Mouse (Mus musculus) kidney, postnatal 14 days (tissue): Measurements from ENCODE around the gene Actr10.

ENCODE experiments used
- DNase-seq: peaks from one replicate; pipeline ENCODE4 v3.0.0; 2022; ENCODE audit warnings: mixed read lengths

Actr10 gene

DNA sequence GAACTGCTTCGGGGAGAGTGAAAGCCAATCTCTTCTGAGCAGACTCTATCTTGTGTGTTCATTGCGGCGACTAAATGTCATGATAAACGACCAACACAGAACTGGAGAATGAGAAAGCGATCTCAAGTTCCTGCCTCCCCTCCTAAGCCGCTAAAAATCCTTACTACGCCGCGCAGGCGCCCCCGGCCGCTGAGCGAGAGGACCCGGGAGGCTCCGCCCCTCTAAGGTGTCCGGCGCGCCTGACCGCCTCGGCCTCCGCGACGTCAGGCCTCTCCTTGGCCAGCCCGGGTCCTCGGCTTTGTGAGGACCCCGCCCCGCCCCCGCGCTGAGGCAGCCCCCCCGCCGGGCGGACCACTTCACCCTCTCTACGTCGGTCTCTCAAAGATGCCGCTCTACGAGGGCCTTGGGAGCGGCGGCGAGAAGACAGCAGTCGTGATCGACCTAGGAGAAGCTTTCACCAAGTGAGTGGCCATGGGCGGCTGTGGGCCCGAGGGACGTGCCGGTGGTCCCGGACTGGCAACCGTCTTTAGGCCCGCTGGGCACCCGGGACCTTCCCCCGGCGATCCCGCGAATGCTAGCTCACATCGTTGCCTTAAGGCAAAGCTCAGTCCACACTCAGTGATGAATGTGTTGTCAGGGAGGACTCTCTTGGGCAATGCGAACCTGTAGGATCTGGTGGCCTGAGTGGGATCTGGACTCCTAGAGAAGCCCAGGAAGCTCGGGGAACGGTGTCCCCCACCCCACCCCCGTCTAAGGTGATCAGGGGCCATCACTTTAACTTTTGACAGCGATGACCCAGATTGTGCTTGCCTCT lies at the start of gene Actr10:
Gene Actr10, plus strand, starts transcription at position 287 of the 814 bp plus-strand sequence.
- DNase-seq, result peak; percentile 95

DNA sequence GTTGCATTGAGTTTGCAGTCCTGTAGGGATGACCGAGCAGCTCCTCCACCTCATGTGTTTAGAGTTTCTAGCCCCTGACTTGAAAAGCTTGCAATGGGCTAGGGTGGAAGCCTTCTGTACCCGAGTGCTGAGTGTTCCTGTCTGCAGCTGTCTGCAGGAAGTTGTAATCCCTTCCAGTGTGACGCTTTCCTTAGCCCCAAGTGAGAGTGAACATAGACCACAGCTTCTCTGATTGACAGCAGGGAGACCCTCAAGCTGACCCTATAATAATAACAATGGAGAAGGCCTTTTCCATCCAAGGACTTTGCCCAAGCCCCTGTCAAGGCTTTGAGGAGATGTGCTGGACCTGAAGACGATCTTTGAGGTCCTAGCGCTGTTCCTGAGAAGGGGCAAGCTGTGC lies 47.3 kb upstream of the Actr10 start:
- no peak for DNase-seq

DNA sequence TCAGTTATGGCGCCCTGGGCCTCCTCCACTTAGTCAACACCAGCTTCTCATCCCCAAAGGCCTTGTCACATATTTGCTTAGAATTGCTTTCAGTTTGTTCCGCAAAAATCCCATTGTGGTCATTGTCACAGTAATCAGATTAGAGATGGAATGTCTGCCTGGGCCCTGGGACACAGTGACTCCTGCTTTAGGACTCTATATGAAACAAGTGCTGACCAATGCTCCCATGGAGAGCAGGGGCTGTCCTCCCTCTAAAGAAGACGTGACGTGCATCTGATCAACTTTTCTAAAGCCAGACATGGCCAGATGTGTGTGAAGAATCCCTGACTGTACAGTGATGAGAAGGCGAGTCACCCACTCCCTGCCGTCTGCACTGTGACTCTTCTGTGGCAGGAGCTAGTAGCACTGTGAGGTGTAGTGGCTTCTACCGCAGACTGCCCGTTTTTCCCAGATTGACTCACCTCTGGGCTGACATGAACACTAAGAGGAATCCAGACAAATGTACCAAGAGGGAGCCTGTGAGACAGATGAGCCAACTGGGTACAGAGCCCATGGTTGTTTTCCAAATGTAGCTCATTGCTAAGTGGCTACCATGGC lies 46.7 kb upstream of the Actr10 start:
- no peak for DNase-seq

DNA sequence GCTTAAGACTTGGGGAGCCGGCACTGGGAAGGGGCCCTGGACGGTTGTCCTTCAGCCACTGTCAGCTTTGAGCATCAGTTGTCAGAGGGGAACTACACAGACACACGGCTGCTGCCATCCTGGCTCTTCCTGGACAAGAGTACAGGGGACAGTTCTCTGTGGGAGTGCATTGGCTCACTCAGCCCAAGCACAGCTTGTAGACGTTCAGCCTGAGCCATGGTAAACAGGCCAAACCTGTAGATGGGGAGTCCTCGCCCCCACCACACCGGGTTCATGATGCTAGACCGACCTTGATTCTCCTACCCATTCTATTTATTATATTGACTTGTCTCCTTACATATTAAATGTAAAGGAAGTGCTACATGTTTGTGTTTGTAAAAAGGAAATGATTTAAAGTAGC lies 42.4 kb upstream of the Actr10 start:
- DNase-seq, result no peak

DNA sequence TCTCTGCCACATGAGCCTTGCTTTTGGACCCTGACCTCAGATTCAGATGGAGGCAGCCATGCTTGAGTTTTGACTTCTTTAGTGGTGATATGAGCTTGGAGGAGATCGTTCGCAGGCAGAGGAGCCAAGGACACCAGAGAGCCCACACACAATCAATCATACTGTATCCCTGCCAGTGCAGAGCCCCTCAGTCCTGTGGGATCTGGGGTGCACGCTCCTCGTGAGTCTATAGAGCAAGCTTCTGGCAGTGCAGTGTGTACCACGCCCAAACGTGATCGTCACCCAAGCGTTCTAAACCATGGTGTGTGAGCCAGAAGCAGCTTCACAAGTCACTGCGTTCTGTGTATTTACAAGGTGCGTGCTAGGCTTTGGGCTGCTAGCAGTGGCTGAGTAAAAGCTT lies 41.6 kb upstream of the Actr10 start:
- DNase-seq, result no peak

DNA sequence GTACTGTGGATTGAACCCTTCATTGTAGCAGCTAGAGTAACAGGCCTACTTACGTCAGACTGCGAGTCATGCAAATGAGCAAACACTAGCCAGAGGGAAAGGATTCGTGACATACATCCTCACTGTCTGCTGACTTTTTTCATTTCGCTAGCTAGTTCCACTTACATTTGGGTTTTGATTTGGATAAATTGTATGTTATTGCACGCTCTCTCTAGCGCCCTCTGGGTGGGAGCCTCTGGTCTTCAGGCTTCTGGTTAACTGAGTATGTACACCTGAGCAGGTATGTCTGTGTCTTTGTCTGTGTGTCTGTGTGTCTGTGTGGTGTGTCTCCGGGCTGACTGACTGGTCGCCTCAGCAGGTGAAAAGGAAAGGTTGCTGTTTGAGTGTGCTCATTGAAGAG lies 40.2 kb upstream of the Actr10 start:
- DNase-seq, result no peak

DNA sequence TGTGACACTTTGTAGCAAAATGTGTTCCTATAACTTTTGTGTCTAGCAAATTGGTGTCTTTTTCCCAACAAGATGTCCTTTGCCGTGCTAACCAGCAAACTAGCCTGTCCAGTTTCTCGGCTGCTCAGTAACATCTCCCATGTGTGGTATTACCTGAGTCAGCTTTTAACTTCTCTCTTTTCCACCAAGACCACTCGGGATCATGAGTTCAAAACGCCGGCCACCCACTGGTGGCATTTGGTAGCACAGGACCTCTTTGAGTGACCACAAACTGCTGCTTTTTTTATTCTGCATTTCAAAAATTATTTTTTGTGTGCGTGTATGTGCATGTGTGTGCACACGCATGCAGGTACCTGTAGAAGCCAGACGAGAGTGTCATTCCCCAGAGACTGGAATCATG lies 39.2 kb upstream of the Actr10 start:
- DNase-seq, result no peak

DNA sequence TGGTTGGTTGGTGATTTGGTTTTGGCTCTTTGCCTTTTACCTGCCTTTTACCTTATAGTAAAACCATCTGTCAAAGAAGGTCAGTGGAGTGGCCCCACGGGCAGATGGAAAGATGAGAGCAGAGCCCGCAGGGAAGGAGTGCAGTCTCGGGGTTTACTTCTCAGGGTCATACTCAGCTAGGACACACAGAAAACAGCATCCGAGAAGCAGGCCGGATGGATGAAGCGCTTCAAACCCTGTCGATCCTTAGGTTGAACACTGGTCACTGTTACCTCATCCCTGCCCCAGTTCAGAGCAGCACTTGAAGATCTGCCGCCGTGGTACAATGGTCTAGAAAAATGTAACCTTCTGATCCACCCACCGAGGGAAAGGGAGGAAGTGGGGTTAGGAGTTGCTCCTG lies 33.2 kb upstream of the Actr10 start:
- no peak for DNase-seq

DNA sequence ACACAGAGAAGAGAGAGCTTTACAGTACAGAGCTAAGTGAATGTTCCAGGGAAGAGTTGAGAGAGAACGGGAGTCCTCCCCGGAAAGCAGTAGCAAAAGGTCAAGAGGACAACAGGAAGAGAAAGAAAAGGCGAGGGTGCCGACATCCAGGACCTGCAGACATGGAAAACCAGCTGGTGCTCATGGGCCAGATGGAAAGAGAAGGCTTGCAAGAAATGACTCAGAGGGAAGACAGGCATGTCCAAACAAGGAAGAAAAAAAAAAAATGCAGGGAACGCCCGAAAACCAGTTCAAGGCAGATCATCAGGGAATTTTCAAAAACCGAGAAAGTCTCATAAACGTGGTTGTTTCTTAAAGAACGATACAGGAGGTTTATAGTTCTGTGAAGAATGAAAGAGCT lies 30.8 kb upstream of the Actr10 start:
- DNase-seq, result peak; percentile 19

DNA sequence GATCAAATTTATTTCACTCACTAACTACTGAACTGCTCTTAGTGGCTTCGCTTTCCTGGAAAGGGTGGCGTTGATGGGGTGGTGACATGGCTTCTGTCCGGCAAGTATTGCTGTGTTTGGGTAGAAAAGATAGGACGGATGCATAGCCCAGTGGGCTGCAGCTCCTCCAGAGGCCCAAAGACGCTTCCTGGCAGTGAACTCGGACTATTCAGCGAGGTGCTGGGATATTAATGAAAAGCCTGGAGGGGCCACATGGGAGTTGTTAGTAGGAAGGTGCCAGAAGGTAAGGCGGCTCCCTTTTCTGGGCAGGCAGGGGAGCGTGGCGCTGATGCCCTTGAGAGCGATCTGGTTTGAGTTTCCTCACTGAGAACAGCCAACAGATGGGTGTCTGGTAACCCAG lies 30.0 kb upstream of the Actr10 start:
- DNase-seq, result no peak

DNA sequence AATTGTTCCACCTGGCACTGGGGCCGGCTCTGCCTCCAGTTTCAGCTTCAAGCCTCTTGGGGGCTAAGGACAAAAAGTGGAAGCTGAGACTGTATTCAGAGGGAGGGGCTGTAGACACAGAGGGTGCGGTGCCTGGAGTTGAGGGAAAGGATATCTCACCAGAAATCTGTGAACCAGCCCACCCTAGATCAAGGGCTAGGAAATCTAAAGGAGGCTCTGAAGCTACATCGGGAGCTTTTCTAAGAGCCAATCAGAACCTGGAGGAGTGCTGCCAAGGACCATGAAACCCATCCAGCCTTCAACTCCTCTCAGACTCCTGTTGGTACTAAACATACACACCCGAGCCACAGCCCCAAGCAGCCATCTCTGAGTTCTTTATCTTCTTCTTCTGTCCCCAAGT lies 29.6 kb upstream of the Actr10 start:
- no peak for DNase-seq

DNA sequence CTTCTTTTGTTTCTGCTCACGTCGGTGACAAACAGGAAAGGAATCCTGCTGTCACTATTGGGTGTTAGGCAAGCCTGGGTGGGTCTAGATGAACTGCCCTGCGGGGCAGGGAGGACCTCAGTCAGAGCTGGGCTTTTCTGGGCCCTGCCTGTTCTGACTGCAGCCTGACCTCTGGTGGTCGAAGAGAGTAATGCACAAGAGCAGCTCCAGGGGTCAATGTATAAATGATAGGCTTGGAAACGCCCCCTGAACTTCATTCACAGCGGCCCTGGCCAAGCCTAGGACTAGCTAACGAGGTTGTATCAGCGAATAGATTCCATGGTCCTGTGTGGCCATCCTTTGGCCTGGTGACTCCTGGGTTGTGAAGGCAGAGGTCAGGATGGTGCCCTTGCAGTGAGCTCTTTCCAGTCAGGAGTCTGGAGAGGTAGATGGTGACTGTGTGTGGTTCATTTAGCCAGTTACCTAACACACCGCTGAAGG lies 27.4 kb upstream of the Actr10 start:
- DNase-seq, result peak; percentile 85

DNA sequence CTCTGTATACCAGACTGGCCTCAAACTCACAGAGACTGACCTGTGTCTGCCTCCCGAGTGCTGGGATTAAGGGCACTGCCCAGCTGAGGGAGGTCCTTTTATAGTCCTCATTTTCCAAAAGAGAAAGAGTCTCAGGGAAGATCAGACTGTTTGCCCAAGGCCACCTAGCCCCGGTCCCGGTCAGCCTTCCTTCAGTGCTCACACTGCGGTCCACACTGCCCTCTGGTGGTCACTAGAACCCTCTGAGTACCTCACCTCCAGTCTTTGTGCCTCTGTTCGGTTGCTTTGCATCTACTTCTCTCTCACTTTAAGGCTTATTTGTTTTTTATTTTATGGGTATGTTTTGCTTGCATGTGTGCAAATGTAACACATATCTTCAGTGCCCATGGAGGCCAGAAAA lies 26.6 kb upstream of the Actr10 start:
- DNase-seq, result peak; percentile 85

DNA sequence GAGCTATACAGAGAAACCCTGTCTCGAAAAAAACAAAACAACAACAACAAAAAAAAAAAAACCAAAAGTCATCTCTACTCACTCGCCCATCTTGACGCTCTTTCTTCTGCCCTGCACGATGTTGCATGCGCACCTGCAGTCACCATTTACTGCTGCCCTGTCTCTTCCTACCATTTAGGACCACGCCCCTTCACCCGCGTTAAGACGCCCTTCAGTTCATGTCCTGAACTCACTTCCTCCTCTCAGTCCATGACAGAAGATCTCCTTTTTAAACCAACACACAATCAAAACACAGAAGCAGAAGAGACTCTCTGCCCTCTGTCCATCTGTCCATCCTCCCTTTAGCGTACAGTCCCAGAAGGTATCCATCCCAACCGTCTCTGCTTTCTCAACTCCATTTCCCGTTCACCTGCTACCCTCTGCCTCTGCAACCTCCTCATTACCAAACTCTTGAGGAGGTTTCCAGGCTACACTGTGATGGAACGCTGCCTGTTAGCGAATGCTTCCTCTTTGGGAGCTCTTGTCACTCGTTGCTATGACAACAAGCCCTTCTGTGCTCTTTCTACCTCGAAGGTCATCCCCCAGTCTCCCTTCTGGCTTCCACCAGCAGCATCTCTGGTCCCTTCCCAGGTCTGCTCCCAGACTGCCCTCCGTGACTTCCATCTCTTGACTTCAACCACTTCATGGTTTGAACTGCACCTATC lies 25.8 kb upstream of the Actr10 start:
- no peak for DNase-seq

DNA sequence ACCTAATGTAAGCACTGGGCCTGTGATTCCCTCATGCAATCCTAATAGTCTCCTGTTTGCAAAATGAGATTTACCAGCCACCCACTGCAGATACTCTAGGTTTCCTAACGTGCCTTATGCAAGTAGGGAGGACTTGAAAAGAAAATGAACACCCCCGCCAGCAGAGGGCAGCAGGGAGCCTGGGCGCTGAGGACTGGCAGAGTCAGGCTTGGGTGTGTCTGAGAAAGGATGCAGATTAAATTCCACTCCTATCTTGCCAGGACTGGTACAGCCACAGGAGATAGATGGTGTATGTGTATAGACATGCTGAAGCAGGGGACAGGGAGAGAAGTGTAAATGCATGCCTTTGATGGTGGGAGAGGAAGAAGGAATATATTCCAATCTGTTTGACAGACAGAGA lies 24.2 kb upstream of the Actr10 start:
- DNase-seq, result peak; percentile 57

DNA sequence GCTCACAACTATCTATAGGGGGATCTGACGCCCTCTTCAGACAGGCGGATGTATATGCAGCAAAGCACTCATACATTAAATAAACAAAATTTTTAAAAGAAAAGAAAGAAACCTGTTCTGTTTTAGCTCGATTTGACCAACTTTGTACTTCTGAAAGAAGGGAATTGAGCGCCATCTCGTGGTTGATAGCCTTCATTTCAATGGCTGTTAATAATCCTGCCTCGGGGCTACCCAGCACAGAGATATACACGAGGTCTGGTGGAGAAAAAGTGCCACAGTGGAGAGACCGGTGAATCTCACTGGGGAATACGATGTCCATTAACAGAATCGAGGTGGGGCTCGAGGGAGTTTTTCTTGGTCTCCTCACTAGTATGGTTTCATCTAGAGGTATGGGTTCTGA lies 23.3 kb upstream of the Actr10 start:
- peak; percentile 31 for DNase-seq

DNA sequence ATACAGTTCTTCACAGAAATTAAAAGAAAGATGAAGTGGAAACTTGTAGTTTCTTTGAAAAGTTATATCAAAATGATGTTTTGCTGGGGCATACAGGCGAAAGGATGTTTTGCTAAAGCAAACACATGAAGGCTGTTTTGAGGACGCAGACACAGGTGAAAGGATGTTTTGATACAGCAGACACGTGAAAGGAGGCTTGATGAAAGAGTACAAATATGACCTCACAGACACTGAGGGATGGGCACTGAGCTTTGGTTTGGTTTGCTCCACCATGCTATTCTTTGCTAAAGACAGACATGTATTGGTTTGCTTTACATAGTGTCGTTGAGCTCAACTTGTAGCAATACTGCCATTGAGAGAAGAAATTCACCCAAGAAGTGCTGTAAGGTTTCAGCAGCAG lies 7.9 kb upstream of the Actr10 start:
- no peak for DNase-seq

DNA sequence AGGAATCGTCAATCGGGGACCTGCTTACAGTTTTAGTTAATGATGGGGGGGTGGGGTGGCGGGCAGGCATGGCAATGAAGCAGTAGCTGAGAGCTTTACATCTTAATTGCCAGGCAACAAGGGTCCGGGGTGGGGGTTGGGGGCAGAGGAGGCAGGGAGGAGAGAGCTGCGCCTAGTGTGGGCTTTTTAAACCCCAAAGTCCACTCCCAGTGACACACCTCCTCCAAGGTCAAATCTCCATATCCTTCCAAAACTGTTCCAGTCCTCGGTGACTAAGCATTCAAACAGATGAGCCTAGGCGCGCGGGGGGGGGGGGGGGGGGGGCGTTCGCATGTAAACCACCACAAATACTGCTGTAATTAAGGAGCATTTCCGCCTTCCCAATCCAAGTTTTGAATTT lies 507 bp upstream of the Actr10 start:
- DNase-seq, result peak; percentile 16

DNA sequence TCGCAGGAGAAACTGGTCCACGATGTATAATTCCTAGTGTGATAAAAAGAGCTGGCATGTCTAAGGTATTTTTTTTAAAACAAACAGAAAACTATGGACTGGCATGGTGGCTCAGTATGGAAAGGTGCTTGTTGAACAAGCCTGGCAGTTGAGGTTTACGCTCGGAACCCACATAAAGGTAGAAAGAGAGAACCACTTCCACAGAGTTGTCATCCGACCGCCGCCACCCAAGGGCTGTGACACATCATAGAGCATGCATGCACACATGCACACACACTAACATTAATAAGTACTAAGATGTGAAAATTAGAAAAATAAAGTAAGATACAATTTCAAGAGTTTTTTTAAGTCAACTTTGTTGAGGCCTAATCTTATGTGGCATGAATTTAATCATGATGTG lies 3.1 kb downstream of the Actr10 start:
- no peak for DNase-seq

DNA sequence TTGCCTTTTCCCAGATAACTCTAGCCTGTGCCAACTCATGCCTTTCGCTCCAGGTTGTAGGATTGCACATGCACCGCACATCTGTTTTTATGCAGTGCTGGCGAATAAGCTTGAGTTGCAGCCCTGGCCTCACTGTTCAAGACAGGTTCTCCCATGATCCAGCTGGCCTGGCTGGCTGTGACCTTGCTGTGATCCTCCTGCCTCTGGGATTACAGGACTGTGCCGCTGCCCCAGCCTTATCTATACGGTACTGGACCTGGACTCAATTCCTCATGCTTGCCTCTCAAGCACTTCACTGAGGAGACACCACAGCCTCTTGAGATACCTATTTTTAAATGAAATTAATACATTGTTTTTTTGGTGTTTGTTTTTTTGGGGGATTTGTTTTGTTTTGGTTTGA lies 6.5 kb downstream of the Actr10 start:
- DNase-seq, result no peak

DNA sequence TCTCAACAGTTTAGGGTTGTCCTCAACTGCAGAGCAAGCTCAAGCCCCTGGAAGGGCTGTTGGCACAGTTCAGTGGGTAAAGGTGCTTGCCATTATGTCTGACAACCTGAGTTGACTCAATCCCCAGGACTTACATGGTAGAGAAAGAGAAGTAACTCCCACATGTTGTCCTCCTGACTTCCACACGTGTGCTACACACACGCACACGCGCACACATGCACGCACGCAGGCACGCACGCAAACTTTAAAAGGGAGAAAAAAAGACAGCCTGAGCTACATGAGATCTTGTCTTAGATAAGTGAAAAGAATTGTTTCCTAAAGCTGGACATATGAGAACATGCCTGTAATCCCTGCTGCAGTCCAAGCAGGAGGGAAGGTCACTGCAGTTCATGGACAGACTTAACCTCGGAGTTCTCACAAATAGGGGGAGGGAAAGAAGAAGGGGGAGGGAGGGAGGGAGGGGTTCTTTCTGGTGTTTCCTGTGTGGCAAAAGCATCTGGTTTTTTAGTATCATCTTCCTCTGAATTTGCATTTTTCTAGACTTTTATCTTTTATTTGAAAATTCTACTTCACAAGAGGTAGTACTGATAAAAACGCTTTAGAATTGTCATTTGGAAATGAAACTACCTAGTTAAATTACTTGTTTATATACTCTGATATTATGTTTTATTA lies 9.1 kb downstream of the Actr10 start:
- DNase-seq, result no peak

DNA sequence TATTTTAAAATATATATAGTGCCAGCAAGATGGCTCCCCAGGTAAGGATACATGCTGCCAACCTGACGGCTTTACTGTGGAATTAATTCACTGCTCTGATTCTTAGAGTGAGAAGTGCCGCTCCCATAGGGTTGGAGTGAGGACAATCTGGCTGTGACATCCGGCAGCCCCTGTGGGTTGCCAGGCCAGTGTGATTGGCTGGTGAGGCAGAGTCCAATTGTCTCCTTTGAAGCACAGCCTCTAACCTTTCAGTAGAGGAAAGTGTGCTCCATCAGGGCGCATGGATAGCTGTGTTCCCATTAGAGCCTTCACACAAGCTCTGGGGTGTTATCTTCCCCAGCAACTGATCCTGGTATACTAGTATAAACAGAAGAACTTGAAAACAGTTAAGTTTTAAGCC lies 21.0 kb downstream of the Actr10 start:
- DNase-seq, result no peak

DNA sequence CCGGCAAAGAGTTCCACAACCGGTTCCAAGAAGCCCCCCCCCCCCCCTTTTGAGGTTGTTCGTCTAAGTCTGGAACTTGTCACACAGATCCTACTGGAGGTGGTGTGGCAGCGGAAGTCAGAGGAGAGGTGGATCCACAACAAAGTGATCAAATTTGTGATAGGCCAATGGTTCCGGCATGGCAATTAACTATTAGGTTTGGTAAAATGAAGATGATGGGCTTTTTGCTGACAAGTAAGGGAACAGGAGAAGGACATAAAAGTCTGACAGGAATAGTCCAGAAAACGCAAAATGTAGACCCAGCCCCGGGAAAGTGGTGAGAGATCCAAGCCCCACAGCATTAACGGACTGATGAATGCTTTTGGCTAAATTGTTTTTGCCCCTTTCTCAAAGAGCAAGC lies 29.9 kb downstream of the Actr10 start:
- DNase-seq, result no peak
